Mouse (Mus musculus): ENCODE data around the gene Nbr1. TPM values are rescaled to one million over a fixed set of nuclear protein-coding genes. Genes with fewer than 3 reads are reported as not detected.
A peak's percentile ranks its signal among the peaks of the same experiment; 100 is the strongest.
"Not testable (repeated sequence)": the region's sequence is repeated elsewhere in the genome, so short reads cannot be mapped to it uniquely, and the experiment has no call there.

Gene Nbr1
- polyA plus RNA-seq, 2 experiments: 62.8 to 82.7 TPM

- no peak for ATAC-seq (ENCODE audit: low FRiP score, low read depth)
- Histone ChIP-seq H3K27me3 (ENCODE audit: control insufficient read depth, insufficient read depth, low read length) (no peaks in the 10 kb centered on the region), H3K27ac (replicated peaks; ENCODE audit: low read depth, low read length) (no peak overlapping the region), H3K4me3 (replicated peaks; ENCODE audit: low read length) (no peak overlapping the region), H3K36me3 (ENCODE audit: control insufficient read depth, insufficient read depth, low read length) (no peaks in the 10 kb centered on the region), H3K4me1 (ENCODE audit: control insufficient read depth, insufficient read depth, low read length) (peaks cover 13% of the 10 kb centered on the region; the same call in 1 of the 2 replicates), H3K9ac (ENCODE audit: low read depth, low read length, severe bottlenecking) (no peak overlapping the region), H3K9me3 (ENCODE audit: control insufficient read depth, low read length) (no peaks in the 10 kb centered on the region), H3K4me2 (replicated peaks; ENCODE audit: low read depth, low read length, severe bottlenecking) (no peak overlapping the region)
- 83% methylated on average over 3 of the region's 3 CpGs for WGBS
- no peak for TF ChIP-seq POLR2A (IDR thresholded peaks at IDR 0.05; ENCODE audit: borderline replicate concordance, extremely low read depth, insufficient read depth, insufficient read length)
- DNase-seq (ENCODE audit: low spot score): no peak
Measured at GRCm38 (mm10) chr11:101618596-101618995, 66.6 kb downstream of the Nbr1 start.

DNA sequence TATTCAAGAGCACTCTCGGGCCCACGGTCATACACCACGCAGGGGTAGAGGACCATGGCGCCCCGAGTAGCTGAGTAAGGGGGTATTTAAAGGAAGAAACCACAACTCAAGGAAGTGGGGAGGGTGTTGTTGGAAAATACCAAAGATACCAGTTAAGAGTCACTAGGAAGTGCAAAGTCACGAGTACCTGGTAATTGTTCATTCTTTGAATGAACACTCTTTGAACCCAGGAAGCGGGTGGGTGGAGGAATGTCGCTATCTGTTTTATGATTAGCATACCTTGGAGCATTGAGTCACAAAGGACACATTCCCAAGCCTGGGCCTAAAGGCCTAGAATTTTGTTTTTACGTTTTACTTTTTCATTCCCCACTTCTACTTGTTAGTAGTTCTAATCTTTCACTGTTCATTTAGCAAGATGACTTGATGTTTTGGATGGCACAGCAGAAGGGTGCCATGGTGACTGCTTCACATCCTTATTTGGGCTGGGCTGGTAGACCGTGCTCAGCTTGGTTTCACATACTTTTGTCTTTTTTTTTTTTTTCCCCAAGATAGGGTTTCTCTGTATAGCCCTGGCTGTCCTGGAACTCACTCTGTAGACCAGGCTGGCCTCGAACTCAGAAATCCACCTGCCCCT is 68.2 kb downstream of the Nbr1 start:
- not testable (repeated sequence) for H3K9ac ChIP-seq (ENCODE audit: low read depth, low read length, severe bottlenecking); H3K4me2 ChIP-seq (replicated peaks; ENCODE audit: low read depth, low read length, severe bottlenecking); DNase-seq (ENCODE audit: low spot score); H3K4me3 ChIP-seq (replicated peaks; ENCODE audit: low read length); H3K36me3 ChIP-seq (ENCODE audit: control insufficient read depth, insufficient read depth, low read length); H3K27ac ChIP-seq (replicated peaks; ENCODE audit: low read depth, low read length); ATAC-seq (ENCODE audit: low FRiP score, low read depth); H3K9me3 ChIP-seq (ENCODE audit: control insufficient read depth, low read length); H3K27me3 ChIP-seq (ENCODE audit: control insufficient read depth, insufficient read depth, low read length)
- H3K4me1 ChIP-seq (ENCODE audit: control insufficient read depth, insufficient read depth, low read length): peaks cover 13% of the 10 kb centered on the region; the same call in 1 of the 2 replicates
- 79% methylated on average over 10 of the region's 11 CpGs for WGBS

DNA sequence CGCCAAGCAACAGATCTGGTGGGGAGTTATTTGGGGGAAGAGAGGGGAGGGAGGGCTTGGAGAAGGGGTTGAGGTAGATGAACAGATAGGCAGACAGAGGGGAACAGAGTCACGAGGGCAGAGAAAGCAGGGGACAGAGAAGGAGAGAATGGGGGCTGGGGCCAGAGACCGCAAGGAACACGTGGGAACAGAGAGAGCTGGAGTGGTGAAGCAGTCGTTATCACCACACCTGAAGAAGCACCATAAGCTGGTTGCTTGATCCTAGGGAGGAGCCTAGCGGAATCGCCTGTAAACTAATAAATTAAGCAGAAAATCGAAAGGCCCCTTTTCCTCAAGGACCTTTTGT is 74.7 kb downstream of the Nbr1 start:
- peak; percentile 6; the same call in 1 of the 2 replicates for ATAC-seq (ENCODE audit: low FRiP score, low read depth)
- Histone ChIP-seq H3K36me3 (ENCODE audit: control insufficient read depth, insufficient read depth, low read length) (peaks cover 4% of the 10 kb centered on the region; the same call in 1 of the 2 replicates), H3K9me3 (ENCODE audit: control insufficient read depth, low read length) (no peaks in the 10 kb centered on the region), H3K27me3 (ENCODE audit: control insufficient read depth, insufficient read depth, low read length) (no peaks in the 10 kb centered on the region), H3K4me2 (replicated peaks; ENCODE audit: low read depth, low read length, severe bottlenecking) (peak overlapping the region; percentile 70), H3K9ac (ENCODE audit: low read depth, low read length, severe bottlenecking) (peak overlapping the region; percentile 66), H3K4me1 (ENCODE audit: control insufficient read depth, insufficient read depth, low read length) (no peaks in the 10 kb centered on the region), H3K27ac (replicated peaks; ENCODE audit: low read depth, low read length) (peak overlapping the region; percentile 99), H3K4me3 (replicated peaks; ENCODE audit: low read length) (peak overlapping the region; percentile 56)
- no peak for TF ChIP-seq POLR2A (IDR thresholded peaks at IDR 0.05; ENCODE audit: borderline replicate concordance, extremely low read depth, insufficient read depth, insufficient read length)
- 5% methylated on average over 8 of the region's 8 CpGs for WGBS
- DNase-seq (ENCODE audit: low spot score): no peak

DNA sequence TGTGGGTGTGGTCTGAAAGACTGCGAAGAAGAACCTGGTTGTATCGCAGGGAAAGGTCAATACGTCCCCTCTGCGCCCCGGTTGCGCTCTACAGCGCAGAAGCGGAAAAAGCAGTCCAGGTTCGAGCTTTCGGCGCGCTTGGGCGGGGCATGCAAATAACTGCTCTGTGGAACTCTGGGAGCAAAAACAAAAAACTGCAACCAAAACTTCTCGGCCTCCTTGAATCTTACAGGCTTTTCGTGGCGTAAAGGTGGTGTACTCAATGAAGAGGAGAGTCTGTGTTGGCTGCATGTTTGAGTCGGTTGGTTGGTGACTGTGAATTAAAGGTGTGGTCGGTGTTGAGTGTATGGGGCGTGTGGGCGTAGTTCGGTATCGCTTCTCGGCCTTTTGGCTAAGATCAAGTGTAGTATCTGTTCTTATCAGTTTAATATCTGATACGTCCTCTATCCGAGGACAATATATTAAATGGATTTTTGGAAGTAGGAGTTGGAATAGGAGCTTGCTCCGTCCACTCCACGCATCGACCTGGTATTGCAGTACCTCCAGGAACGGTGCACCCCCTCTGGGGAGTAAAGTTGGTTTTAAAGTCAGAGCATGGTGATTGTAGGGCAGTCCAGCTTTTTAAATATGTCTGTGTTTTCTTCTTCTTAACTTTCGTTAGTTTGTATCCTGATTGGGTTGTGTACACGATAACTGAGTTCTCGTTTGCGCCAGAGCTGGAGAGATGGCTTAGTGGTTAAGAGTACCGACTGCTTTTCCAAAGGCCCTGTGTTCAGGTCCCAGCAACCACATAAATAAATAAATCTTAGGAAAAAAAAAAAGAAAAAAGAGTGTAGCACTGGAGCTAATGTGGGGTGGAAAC is 75.3 kb downstream of the Nbr1 start, which contains the start of gene Rdm1:
Gene Rdm1, plus strand, starts transcription at position 201 of the 862 bp plus-strand sequence.
- peak; percentile 63; the same call in 1 of the 2 replicates for TF ChIP-seq POLR2A (IDR thresholded peaks at IDR 0.05; ENCODE audit: borderline replicate concordance, extremely low read depth, insufficient read depth, insufficient read length)
- DNase-seq (ENCODE audit: low spot score) (peak; percentile 90), ATAC-seq (ENCODE audit: low FRiP score, low read depth) (peak; percentile 91)
- H3K9ac ChIP-seq (ENCODE audit: low read depth, low read length, severe bottlenecking): peak within 1 kb of the TSS; percentile 72
- peak within 1 kb of the TSS; percentile 70 for H3K4me2 ChIP-seq (replicated peaks; ENCODE audit: low read depth, low read length, severe bottlenecking)
- H3K36me3 ChIP-seq (ENCODE audit: control insufficient read depth, insufficient read depth, low read length): peaks cover 7% of the 10 kb centered on the region; the same call in 1 of the 2 replicates
- H3K4me3 ChIP-seq (replicated peaks; ENCODE audit: low read length): peak within 1 kb of the TSS; percentile 56
- no peaks in the 10 kb centered on the region for H3K27me3 ChIP-seq (ENCODE audit: control insufficient read depth, insufficient read depth, low read length)
- H3K4me1 ChIP-seq (ENCODE audit: control insufficient read depth, insufficient read depth, low read length): no peaks in the 10 kb centered on the region
- H3K9me3 ChIP-seq (ENCODE audit: control insufficient read depth, low read length): no peaks in the 10 kb centered on the region
- peak within 1 kb of the TSS; percentile 99 for H3K27ac ChIP-seq (replicated peaks; ENCODE audit: low read depth, low read length)
- WGBS: under 1% methylated on average over 33 of the region's 34 CpGs

DNA sequence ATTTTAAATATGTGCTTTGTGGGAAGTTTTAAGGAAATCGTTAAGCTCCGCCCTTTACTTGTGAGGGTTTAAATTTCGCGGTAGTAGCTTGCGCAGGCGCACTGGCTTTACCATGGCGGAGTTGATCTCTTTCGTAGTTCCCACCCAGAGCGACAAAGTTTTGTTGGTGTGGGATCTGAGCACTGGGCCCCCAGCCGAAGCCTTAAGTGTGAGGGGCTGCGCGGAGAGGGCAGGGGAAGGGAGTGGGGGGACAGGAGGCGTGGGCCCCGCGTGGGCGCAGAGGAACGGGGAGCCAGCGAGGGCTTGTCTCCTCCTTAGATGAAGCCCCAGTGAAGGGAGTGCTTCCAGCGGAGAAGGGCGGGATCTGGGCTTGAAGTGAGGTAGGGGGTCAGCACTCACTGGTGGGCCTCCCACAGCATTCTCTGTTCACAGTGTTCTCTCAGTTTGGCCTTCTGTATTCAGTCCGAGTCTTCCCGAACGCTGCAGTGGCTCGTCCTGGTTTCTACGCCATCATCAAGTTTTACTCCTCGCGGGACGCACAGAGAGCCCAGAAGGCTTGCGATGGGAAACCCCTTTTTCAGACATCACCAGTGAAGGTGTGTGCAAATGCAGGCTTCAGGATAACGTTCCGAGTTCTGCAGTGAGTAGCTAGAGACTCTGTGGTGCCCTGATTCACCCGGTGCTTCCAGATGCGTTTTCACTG is 76.1 kb downstream of the Nbr1 start:
- peak overlapping the region; percentile 70 for H3K4me2 ChIP-seq (replicated peaks; ENCODE audit: low read depth, low read length, severe bottlenecking)
- peak overlapping the region; percentile 56 for H3K4me3 ChIP-seq (replicated peaks; ENCODE audit: low read length)
- ATAC-seq (ENCODE audit: low FRiP score, low read depth) (peak; percentile 44), DNase-seq (ENCODE audit: low spot score) (peak; percentile 96)
- H3K36me3 ChIP-seq (ENCODE audit: control insufficient read depth, insufficient read depth, low read length): peaks cover 10% of the 10 kb centered on the region; the same call in 1 of the 2 replicates
- H3K27ac ChIP-seq (replicated peaks; ENCODE audit: low read depth, low read length): peak overlapping the region; percentile 98
- peak; percentile 56; the same call in 1 of the 2 replicates for TF ChIP-seq POLR2A (IDR thresholded peaks at IDR 0.05; ENCODE audit: borderline replicate concordance, extremely low read depth, insufficient read depth, insufficient read length)
- H3K27me3 ChIP-seq (ENCODE audit: control insufficient read depth, insufficient read depth, low read length): no peaks in the 10 kb centered on the region
- no peaks in the 10 kb centered on the region for H3K9me3 ChIP-seq (ENCODE audit: control insufficient read depth, low read length)
- peak overlapping the region; percentile 72 for H3K9ac ChIP-seq (ENCODE audit: low read depth, low read length, severe bottlenecking)
- WGBS: 1% methylated on average over 33 of the region's 33 CpGs
- no peaks in the 10 kb centered on the region for H3K4me1 ChIP-seq (ENCODE audit: control insufficient read depth, insufficient read depth, low read length)

DNA sequence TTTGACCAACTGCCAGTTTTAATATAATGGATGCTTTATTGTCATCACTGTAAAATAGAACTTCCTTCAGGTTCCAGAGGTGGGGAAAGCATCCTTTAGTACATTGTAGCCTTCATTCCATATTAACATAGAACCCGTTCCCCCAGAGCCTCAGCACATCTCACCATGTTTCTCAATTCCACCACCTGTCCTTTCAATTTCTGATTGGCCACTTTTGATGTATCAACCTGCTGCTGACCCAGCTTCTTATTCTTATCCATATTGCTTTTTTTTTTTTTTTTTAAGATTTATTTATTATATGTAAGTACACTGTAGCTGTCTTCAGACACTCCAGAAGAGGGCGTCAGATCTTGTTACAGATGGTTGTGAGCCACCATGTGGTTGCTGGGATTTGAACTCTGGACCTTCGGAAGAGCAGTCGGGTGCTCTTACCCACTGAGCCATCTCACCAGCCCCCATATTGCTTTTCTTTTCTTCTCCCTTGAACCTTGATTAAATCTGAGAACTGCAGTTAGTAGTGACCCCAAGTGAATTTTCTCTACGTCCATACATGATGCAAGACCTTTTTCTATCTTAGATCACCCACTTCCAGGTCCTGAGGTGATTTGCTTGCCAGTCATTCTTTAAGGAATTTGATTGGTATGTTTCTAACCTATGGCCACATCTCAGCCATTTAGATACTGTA is 76.9 kb downstream of the Nbr1 start:
- DNase-seq (ENCODE audit: low spot score); ATAC-seq (ENCODE audit: low FRiP score, low read depth); H3K4me1 ChIP-seq (ENCODE audit: control insufficient read depth, insufficient read depth, low read length); H3K27me3 ChIP-seq (ENCODE audit: control insufficient read depth, insufficient read depth, low read length); H3K9me3 ChIP-seq (ENCODE audit: control insufficient read depth, low read length): not testable (repeated sequence)
- Histone ChIP-seq H3K36me3 (ENCODE audit: control insufficient read depth, insufficient read depth, low read length) (peaks cover 16% of the 10 kb centered on the region; the same call in 1 of the 2 replicates), H3K4me3 (replicated peaks; ENCODE audit: low read length) (peak overlapping the region; percentile 56), H3K4me2 (replicated peaks; ENCODE audit: low read depth, low read length, severe bottlenecking) (peak overlapping the region; percentile 70), H3K9ac (ENCODE audit: low read depth, low read length, severe bottlenecking) (peak overlapping the region; percentile 72; the same call in 1 of the 2 replicates), H3K27ac (replicated peaks; ENCODE audit: low read depth, low read length) (peak overlapping the region; percentile 98; the same call in 1 of the 2 replicates)
- WGBS: 70% methylated on average over 4 of the region's 5 CpGs

Measured in limb, embryonic 14.5 days (tissue).